Mouse (Mus musculus): ENCODE data around the gene Gramd4. TPM values are rescaled to one million over a fixed set of nuclear protein-coding genes. Genes with fewer than 3 reads are reported as not detected.
"Not testable (repeated sequence)": the region's sequence is repeated elsewhere in the genome, so short reads cannot be mapped to it uniquely, and the experiment has no call there.

Gramd4 gene
- polyA plus RNA-seq, 1 experiment from 2014 or later = 11.7 TPM

DNA sequence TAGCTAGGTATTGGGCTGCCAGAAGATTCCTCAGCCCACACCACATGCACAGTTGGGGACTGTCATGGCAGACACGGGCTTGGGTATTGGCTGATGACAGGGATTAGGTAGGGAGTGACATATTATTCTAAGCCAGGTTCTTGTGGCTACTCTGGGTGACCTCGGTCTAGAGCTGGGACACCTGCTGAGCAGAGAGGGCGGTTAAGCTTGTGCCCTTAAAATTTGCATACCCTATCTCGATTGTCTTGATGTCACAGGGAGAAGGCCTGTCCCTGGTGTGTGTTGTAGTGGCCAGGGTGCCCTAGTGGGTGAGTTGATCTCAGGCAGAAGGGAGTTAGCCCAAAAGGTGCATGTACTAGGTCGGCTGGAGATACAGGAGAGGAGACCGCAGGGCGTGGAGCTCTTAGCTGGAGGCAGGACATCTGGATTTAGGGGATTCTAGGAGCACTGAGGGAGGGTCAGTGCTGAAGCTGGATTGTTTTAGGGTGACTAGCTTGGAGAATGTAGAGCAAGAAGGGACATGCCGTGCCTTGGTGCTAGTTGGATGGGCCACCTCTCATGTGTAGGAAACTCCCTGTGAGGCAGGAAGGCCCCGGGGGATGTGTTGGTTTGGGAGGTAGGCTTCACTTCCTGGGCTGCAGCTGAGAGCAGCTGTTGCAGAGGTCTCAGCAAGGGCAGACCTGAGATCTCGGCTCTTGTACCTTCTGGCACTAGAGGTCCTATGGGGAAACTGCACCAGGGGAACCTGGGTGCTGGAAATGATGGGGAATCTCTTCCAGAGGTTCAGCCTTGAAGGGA is 37.0 kb downstream of the Gramd4 start:
- H3K9ac ChIP-seq (ENCODE audit: low read length) = no peak overlapping the region
- H3K36me3 ChIP-seq (ENCODE audit: control insufficient read depth, insufficient read depth, low read length) = no peaks in the 10 kb centered on the region
- H3K4me2 ChIP-seq (ENCODE audit: low read depth) = no peak overlapping the region
- no peak for ATAC-seq (ENCODE audit: insufficient read depth, low FRiP score, low TSS enrichment)
- no peak overlapping the region for H3K4me3 ChIP-seq (ENCODE audit: low read depth, low read length)
- WGBS = 81% methylated on average over 10 of the region's 10 CpGs
- no peak for DNase-seq (ENCODE audit: low spot score)
- no peaks in the 10 kb centered on the region for H3K27me3 ChIP-seq (ENCODE audit: control insufficient read depth, insufficient read depth, low read length)
- H3K4me1 ChIP-seq (ENCODE audit: control insufficient read depth, insufficient read depth, low read length) = peaks cover 13% of the 10 kb centered on the region
- H3K27ac ChIP-seq (ENCODE audit: low read depth, low read length) = no peak overlapping the region
- H3K9me3 ChIP-seq (ENCODE audit: control insufficient read depth, low read length) = no peaks in the 10 kb centered on the region

DNA sequence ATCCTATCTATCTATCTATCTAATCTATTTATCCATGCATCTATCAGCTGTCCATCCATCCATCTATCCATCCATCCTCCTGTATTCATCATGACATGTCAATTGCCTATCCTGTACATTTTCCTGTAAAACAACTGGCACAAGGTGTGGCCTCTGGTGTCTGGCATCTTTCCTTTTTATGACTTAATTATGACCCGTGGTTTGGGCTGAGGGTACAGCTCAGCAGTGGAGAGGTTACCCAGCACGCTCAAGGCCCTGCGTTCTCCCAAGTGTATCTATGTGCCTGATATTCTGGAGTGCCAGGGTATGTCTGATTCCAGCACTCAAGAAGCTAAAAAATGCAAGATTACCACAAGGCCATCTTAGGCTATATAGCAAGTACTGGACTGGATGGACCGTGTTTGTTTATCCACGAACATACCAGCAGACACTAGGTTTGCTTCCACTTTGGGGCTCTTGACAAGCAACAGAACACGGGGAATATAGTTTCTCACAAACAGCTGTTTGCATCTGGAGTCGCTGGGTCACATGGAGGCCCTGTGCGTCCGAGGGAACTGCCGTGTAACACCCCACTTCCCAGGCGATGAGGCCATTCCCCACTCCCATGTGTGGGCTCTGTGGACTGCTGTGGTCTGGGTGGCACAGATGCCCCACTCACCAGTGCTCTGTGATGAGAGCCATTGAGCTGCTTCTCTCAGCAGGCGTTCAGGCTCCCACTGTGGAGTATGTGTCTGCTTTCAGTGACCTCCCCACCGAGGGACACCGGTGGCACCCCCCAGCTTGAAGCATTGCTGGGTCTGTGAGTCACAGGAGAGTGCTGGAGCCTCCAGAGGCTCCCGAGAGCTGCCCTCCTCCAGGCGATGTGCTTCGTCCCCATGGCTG is 38.5 kb downstream of the Gramd4 start:
- Histone ChIP-seq H3K36me3 (ENCODE audit: control insufficient read depth, insufficient read depth, low read length) (no peaks in the 10 kb centered on the region), H3K27ac (ENCODE audit: low read depth, low read length) (no peak overlapping the region), H3K4me1 (ENCODE audit: control insufficient read depth, insufficient read depth, low read length) (no peaks in the 10 kb centered on the region), H3K4me3 (ENCODE audit: low read depth, low read length) (no peak overlapping the region), H3K4me2 (ENCODE audit: low read depth) (no peak overlapping the region), H3K27me3 (ENCODE audit: control insufficient read depth, insufficient read depth, low read length) (no peaks in the 10 kb centered on the region), H3K9me3 (ENCODE audit: control insufficient read depth, low read length) (no peaks in the 10 kb centered on the region), H3K9ac (ENCODE audit: low read length) (no peak overlapping the region)
- DNase-seq (ENCODE audit: low spot score) = no peak
- ATAC-seq (ENCODE audit: insufficient read depth, low FRiP score, low TSS enrichment) = no peak
- 90% methylated on average over 17 of the region's 17 CpGs for WGBS

DNA sequence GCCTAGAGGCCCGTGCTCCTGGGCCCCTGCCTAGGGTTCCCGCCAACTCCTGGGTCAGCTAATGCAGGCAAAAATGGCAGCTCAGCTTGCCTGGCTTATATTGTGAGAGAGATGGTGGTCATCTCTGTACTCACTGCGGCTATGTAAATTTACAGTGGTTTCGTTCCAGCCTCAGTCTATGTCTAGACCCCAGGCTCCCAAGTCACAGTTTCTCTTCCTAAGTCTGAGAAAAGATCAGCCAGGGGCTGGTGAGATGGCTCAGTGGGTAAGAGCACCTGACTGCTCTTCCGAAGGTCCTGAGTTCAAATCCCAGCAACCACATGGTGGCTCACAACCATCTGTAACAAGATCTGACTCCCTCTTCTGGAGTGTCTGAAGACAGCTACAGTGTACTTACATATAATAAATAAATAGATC is 39.1 kb downstream of the Gramd4 start:
- ATAC-seq (ENCODE audit: insufficient read depth, low FRiP score, low TSS enrichment) = not testable (repeated sequence)

DNA sequence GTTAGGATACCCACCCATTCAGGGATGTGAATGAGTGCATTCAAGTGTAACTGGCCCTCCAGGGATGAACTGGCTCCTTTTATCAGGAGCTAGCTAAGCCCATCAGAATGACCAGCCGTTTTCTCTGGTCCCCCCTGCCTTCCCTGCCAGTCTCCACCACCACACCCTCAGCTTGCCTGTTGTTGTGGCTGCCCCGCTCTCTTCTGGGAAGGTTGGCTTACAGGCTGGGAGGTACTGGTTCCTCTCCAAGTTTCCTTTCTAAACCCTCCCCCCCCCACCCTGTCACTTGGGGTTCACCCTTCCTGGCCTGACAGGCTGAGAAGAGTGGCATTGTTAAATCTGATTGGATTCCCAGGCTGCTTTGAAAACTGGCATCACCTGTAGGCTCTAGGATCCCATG is 40.4 kb downstream of the Gramd4 start:
- H3K4me1 ChIP-seq (ENCODE audit: control insufficient read depth, insufficient read depth, low read length) = no peaks in the 10 kb centered on the region
- 54% methylated on average over 2 of the region's 2 CpGs for WGBS
- no peak overlapping the region for H3K27ac ChIP-seq (ENCODE audit: low read depth, low read length)
- H3K4me3 ChIP-seq (ENCODE audit: low read depth, low read length) = no peak overlapping the region
- H3K9ac ChIP-seq (ENCODE audit: low read length) = no peak overlapping the region
- no peak overlapping the region for H3K4me2 ChIP-seq (ENCODE audit: low read depth)
- no peaks in the 10 kb centered on the region for H3K27me3 ChIP-seq (ENCODE audit: control insufficient read depth, insufficient read depth, low read length)
- DNase-seq (ENCODE audit: low spot score) (no peak), ATAC-seq (ENCODE audit: insufficient read depth, low FRiP score, low TSS enrichment) (no peak)
- no peaks in the 10 kb centered on the region for H3K36me3 ChIP-seq (ENCODE audit: control insufficient read depth, insufficient read depth, low read length)
- H3K9me3 ChIP-seq (ENCODE audit: control insufficient read depth, low read length) = no peaks in the 10 kb centered on the region

More for the DNA sequence above, 39.1 kb downstream of the Gramd4 start:
- H3K9ac ChIP-seq (ENCODE audit: low read length); H3K9me3 ChIP-seq (ENCODE audit: control insufficient read depth, low read length); H3K36me3 ChIP-seq (ENCODE audit: control insufficient read depth, insufficient read depth, low read length); H3K27me3 ChIP-seq (ENCODE audit: control insufficient read depth, insufficient read depth, low read length); H3K4me1 ChIP-seq (ENCODE audit: control insufficient read depth, insufficient read depth, low read length); H3K4me3 ChIP-seq (ENCODE audit: low read depth, low read length); H3K4me2 ChIP-seq (ENCODE audit: low read depth); H3K27ac ChIP-seq (ENCODE audit: low read depth, low read length); DNase-seq (ENCODE audit: low spot score): not testable (repeated sequence)
- WGBS = 96% methylated on average over 5 of the region's 5 CpGs

DNA sequence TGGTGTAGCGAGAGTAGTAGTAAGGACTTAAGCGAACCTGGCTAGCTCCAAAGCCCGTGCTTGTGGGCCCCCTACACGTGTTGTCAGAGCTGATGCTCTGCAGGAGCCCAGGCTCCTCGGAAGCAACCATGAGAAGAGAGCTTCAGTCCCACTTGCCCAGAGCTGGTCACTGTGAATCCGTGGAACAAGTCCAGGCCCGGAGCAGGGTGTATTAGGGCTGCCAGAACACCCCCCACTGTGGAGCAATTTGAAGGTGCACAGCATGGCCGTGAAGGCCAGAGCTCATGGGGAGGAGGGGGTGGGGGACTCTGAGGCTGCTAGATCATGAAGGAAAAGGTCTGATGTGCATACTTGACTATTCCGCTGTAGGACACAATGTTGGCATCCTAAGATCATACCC is 44.1 kb downstream of the Gramd4 start:
- H3K9ac ChIP-seq (ENCODE audit: low read length) = no peak overlapping the region
- ATAC-seq (ENCODE audit: insufficient read depth, low FRiP score, low TSS enrichment) = no peak
- 84% methylated on average over 9 of the region's 9 CpGs for whole genome bisulfite sequencing

DNA sequence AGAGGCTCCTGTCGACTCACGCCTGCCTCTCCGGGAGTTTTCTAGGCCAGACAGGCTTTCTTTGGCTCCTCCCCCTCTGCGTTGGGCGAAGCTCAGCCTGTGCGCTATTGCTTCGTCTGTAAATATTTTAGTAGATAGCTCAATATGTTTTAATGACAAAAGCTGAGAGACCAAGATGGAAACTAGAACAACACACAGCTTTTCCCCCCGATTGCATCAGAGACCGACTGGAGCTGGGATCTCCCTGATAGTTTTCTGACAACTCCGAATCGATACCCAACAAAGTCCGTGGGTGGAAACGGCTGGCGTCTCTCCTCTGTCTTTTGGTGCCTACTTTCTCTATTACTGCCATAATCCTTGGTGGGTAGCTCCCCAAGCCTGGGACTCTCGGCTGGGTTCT is 44.8 kb downstream of the Gramd4 start:
- Histone ChIP-seq H3K4me2 (ENCODE audit: low read depth) (no peak overlapping the region), H3K27ac (ENCODE audit: low read depth, low read length) (no peak overlapping the region)

More for the DNA sequence above, 44.1 kb downstream of the Gramd4 start:
- H3K27me3 ChIP-seq (ENCODE audit: control insufficient read depth, insufficient read depth, low read length) = no peaks in the 10 kb centered on the region
- H3K9me3 ChIP-seq (ENCODE audit: control insufficient read depth, low read length) = no peaks in the 10 kb centered on the region
- H3K27ac ChIP-seq (ENCODE audit: low read depth, low read length) = no peak overlapping the region
- no peak for DNase-seq (ENCODE audit: low spot score)
- no peak overlapping the region for H3K4me3 ChIP-seq (ENCODE audit: low read depth, low read length)
- H3K36me3 ChIP-seq (ENCODE audit: control insufficient read depth, insufficient read depth, low read length) = no peaks in the 10 kb centered on the region
- H3K4me2 ChIP-seq (ENCODE audit: low read depth) = no peak overlapping the region
- H3K4me1 ChIP-seq (ENCODE audit: control insufficient read depth, insufficient read depth, low read length) = no peaks in the 10 kb centered on the region

DNA sequence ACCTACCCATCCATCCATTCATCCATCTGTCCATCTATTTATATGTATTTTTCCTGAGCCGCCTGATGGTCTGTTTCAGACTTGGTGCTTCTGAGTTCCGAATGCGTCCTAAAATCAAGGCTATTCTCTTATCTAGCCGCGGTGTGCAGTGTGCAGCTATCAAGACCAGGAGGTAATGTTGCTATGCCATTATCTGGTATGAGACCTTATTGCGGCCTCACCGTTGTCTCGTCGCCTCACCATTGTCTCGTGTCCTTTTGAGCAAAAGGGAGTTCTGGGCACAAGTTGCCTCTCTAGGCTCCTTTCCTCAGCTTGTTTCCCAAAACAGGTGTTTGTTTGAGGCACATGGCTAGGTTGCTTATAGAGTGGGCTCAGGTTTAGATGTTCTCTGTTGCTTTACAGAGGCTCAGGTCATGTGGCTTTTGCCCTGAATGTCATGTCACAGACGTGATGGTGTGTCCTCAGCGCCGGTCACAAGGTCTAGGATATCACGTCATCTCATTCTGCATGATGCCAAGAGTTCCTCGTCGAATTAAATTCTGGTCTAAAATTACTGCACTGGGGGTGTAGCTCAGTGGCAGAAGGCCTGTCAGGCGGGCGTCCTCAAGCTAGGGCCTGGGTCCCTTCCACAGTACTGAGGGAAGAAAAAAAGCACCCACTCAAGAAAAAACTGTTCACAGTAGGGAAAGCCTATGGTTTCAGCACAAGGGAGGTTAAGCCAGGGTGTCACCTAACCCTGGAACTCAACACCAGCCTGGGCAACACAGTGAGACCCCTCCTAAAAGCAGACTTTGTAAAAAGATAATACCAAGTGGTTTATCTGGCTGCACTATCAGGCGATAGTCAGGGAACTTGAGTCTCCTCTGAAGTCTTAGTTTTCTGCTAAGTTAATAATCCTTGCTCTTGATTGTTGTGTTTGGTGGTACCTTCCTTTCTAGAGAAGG is 47.2 kb downstream of the Gramd4 start:
- no peak overlapping the region for H3K9ac ChIP-seq (ENCODE audit: low read length)
- no peak overlapping the region for H3K27ac ChIP-seq (ENCODE audit: low read depth, low read length)
- no peaks in the 10 kb centered on the region for H3K4me1 ChIP-seq (ENCODE audit: control insufficient read depth, insufficient read depth, low read length)
- WGBS = 92% methylated on average over 19 of the region's 19 CpGs
- H3K27me3 ChIP-seq (ENCODE audit: control insufficient read depth, insufficient read depth, low read length) = no peaks in the 10 kb centered on the region
- ATAC-seq (ENCODE audit: insufficient read depth, low FRiP score, low TSS enrichment) (no peak), DNase-seq (ENCODE audit: low spot score) (no peak)
- no peak overlapping the region for H3K4me2 ChIP-seq (ENCODE audit: low read depth)
- no peaks in the 10 kb centered on the region for H3K36me3 ChIP-seq (ENCODE audit: control insufficient read depth, insufficient read depth, low read length)
- H3K4me3 ChIP-seq (ENCODE audit: low read depth, low read length) = no peak overlapping the region
- H3K9me3 ChIP-seq (ENCODE audit: control insufficient read depth, low read length) = no peaks in the 10 kb centered on the region

More for the DNA sequence above, 44.8 kb downstream of the Gramd4 start:
- no peak for ATAC-seq (ENCODE audit: insufficient read depth, low FRiP score, low TSS enrichment)
- Histone ChIP-seq H3K36me3 (ENCODE audit: control insufficient read depth, insufficient read depth, low read length) (no peaks in the 10 kb centered on the region), H3K4me1 (ENCODE audit: control insufficient read depth, insufficient read depth, low read length) (no peaks in the 10 kb centered on the region), H3K9me3 (ENCODE audit: control insufficient read depth, low read length) (no peaks in the 10 kb centered on the region), H3K27me3 (ENCODE audit: control insufficient read depth, insufficient read depth, low read length) (no peaks in the 10 kb centered on the region), H3K9ac (ENCODE audit: low read length) (no peak overlapping the region), H3K4me3 (ENCODE audit: low read depth, low read length) (no peak overlapping the region)
- 92% methylated on average over 15 of the region's 15 CpGs for WGBS
- no peak for DNase-seq (ENCODE audit: low spot score)

DNA sequence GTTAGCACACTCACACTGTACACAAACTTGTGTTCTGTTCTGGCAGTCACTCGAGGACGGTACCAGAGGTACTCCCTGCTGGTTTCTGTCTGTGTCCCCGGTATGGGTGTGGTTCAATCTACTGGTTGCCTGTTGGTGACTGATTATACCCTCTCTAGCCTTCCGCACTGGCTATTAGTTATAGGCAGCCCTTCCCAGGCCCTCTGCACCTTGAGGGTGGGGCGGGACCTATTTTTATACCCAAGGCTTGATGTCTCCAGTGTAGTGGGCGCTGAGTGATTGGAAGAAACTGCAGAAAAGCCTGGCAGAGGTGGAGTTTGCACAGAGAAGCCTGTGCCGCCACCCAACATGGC is 47.8 kb downstream of the Gramd4 start:
- Histone ChIP-seq H3K4me2 (ENCODE audit: low read depth) (no peak overlapping the region), H3K9me3 (ENCODE audit: control insufficient read depth, low read length) (no peaks in the 10 kb centered on the region), H3K9ac (ENCODE audit: low read length) (no peak overlapping the region), H3K27ac (ENCODE audit: low read depth, low read length) (no peak overlapping the region), H3K27me3 (ENCODE audit: control insufficient read depth, insufficient read depth, low read length) (no peaks in the 10 kb centered on the region), H3K4me3 (ENCODE audit: low read depth, low read length) (no peak overlapping the region), H3K36me3 (ENCODE audit: control insufficient read depth, insufficient read depth, low read length) (no peaks in the 10 kb centered on the region), H3K4me1 (ENCODE audit: control insufficient read depth, insufficient read depth, low read length) (no peaks in the 10 kb centered on the region)
- no peak for ATAC-seq (ENCODE audit: insufficient read depth, low FRiP score, low TSS enrichment)
- DNase-seq (ENCODE audit: low spot score) = no peak
- 88% methylated on average over 7 of the region's 7 CpGs for WGBS

All from neural tube, embryonic 11.5 days (tissue).